Mouse (Mus musculus) liver, embryonic 16.5 days (tissue): ENCODE data around the gene Dars. TPM values are rescaled to one million over a fixed set of nuclear protein-coding genes. Genes with fewer than 3 reads are reported as not detected.

ENCODE experiments used
- ATAC-seq: fragments of 200-750 bp; cut with Nextera tagmentation; 2 replicates; pipeline ENCODE4 v1.8.0; 2017; ENCODE audit warnings: low read depth, mild to moderate bottlenecking, moderate number of reproducible peaks, moderate library complexity
- H3K27ac ChIP-seq: fragments of 300-500 bp; sonication (generic); 2 replicates; pipeline ENCODE4 v1.5.1; 2014; ENCODE audit warnings: mild to moderate bottlenecking, low read length
- H3K27me3 ChIP-seq: fragments of 300-500 bp; sonication (generic); 2 replicates; pipeline ENCODE4 v1.6.1; 2014; ENCODE audit warnings: low read depth, low read length, mixed read lengths; ENCODE audit not compliant: control insufficient read depth, insufficient read depth
- H3K36me3 ChIP-seq: fragments of 300-500 bp; sonication (generic); 2 replicates; pipeline ENCODE4 v1.6.1; 2014; ENCODE audit warnings: mild to moderate bottlenecking; ENCODE audit not compliant: control insufficient read depth, insufficient read depth
- H3K4me1 ChIP-seq: fragments of 300-500 bp; sonication (generic); 2 replicates; pipeline ENCODE4 v1.6.1; 2014; ENCODE audit warnings: low read depth, low read length, mixed read lengths; ENCODE audit not compliant: control insufficient read depth
- H3K4me2 ChIP-seq: fragments of 300-500 bp; sonication (generic); 2 replicates; pipeline ENCODE4 v1.6.1; 2014; ENCODE audit warnings: low read depth, low read length, mixed read lengths
- H3K4me3 ChIP-seq: fragments of 300-500 bp; sonication (generic); 2 replicates; pipeline ENCODE4 v1.5.1; 2014; ENCODE audit warnings: low read depth, mild to moderate bottlenecking, low read length
- H3K9ac ChIP-seq: fragments of 300-500 bp; sonication (generic); 2 replicates; pipeline ENCODE4 v1.6.1; 2014; ENCODE audit warnings: low read depth, low read length
- H3K9me3 ChIP-seq: fragments of 300-500 bp; sonication (generic); replicated peaks from 2 replicates; pipeline ENCODE4 v1.6.1; 2016; ENCODE audit warnings: low read length; ENCODE audit not compliant: control insufficient read depth
- WGBS: fragments of 180-500 bp; shearing (Covaris S2); extraction: QIAGEN DNeasy Blood & Tissue Kit; methylation state at CpG from one replicate; pipeline ENCODE4 v1.1.7; 2014; ENCODE audit not compliant: insufficient replicate concordance; 5-methylcytosine and 5-hydroxymethylcytosine counted together
- polyA plus RNA-seq: library from polyadenylated mRNA; unstranded; fragments of >200 nt; fragmentation: Nextera tagmentation; extraction: Ambion mirVana; gene quantifications from 2 replicates; pipeline ENCODE4 v1.2.1, GENCODE M21; 2015

Gene Dars
- polyA plus RNA-seq, 1 experiment from 2014 or later, result 98.0 TPM

DNA sequence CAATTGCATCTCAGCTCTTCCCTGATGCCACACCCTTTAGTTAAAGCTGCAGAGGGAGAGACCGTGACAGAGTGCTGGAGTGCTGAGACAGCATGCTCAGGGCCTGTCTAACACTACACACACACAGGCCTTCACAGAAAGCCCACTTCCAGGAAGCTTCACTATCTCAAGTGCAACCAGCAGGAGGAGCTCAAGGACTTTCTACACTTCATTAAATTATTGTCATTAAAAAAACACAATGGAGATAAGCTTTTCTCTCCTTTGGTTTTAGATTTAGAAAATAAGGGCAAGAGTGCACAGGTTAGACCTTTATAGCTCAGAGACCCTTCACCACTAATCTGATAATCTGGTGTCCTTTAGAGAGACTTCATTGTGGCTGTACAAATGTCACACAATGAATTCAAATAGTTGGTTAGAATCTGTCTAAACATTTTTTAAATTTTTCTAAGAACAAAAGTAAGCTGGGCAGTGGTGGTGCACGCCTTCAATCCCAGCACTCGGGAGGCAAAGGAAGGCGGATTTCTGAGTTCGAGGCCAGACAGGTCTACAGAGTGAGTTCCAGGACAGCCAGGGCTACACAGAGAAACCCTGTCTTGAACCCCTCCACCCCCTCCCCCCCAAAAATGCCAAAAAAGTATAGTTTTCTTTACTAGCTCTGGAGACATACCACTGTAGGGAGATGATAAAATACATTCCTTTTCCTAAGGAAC lies 48.3 kb downstream of the Dars start:
- no peak overlapping the region for H3K4me3 ChIP-seq
- H3K4me2 ChIP-seq, result no peak overlapping the region
- no peak overlapping the region for H3K27ac ChIP-seq
- no peaks in the 10 kb centered on the region for H3K4me1 ChIP-seq
- no peaks in the 10 kb centered on the region for H3K9me3 ChIP-seq
- no peaks in the 10 kb centered on the region for H3K27me3 ChIP-seq
- 63% methylated on average over 5 of the region's 5 CpGs for WGBS
- no peak overlapping the region for H3K9ac ChIP-seq
- ATAC-seq, result no peak; the same call in 1 of the 2 replicates
- peaks cover 22% of the 10 kb centered on the region for H3K36me3 ChIP-seq

DNA sequence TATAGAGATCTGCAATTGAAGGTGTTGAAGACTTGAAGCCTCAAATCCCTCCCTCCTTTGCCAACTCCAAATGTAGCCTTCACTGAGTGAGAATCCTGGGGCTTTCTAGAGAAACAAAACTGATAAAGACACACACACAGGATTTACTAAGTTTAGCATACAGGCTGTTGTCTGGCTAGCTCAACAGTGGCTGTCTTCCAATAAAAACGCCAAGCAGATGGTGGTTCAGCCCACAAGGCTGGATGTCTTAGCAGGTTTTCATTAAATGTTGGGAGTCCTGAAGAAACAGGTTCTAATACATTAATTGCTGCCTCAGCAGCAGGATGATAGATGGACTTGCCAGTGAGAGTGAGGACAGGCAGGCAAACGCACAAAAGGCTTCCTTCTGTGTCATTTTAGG lies 56.6 kb downstream of the Dars start:
- no peak for ATAC-seq
- Histone ChIP-seq H3K27me3 (no peaks in the 10 kb centered on the region), H3K27ac (0 out of 2 replicates have a peak overlapping the region, but pooled peaks have one; percentile 57), H3K9ac (no peak overlapping the region), H3K9me3 (no peaks in the 10 kb centered on the region), H3K4me1 (peaks cover 28% of the 10 kb centered on the region), H3K36me3 (peaks cover 26% of the 10 kb centered on the region), H3K4me3 (no peak overlapping the region), H3K4me2 (no peak overlapping the region)
- 61% methylated on average over 2 of the region's 2 CpGs for WGBS

DNA sequence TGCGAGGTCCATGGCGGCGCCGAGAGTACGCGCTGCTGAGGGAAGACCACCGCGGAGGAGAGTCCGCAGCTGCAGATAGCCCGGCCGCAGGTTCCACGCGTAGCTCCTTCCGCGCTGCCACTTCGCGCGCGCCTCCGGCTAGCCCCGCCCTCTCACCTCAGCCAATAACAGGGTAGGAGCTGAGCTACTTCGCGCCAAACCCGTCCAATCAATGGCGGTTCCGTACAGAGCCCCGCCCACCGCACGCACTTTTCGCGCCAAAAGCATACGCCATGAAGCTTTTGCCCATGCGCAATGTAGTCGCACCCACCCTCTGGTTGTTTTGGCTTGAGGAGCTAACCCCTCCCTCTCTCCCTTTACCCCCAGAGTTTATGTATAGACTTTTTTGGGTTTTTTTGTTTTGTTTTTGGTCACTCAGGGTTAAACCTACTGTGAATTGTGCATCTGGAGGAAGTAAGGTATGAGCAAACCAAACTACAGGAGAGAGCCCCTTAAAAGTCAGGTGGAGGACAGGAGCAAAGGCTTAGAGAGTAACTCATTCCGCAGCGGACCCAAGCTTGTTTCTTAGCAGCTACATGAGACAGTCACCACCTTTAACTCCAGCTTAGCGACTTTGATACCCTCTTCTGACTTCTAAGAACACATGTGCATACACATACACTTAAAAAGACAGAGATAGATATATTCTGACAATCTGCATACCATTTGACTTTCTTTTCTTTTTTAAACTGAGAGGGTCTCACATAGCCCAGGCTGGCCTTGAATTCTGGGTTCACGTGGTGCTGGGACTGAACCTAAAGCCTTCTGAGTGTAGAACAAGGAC lies 57.4 kb downstream of the Dars start, which contains the start of gene Mcm6:
TSS of gene Mcm6 (minus strand) at position 111 of the 823 bp plus-strand sequence.
- no peaks in the 10 kb centered on the region for H3K9me3 ChIP-seq
- peak within 1 kb of the TSS; percentile 99 for H3K4me3 ChIP-seq
- 1% methylated on average over 38 of the region's 38 CpGs for WGBS
- peak within 1 kb of the TSS; percentile 75 for H3K4me2 ChIP-seq
- peaks cover 28% of the 10 kb centered on the region for H3K4me1 ChIP-seq
- H3K9ac ChIP-seq, result peak within 1 kb of the TSS; percentile 90
- H3K27me3 ChIP-seq, result no peaks in the 10 kb centered on the region
- peak within 1 kb of the TSS; percentile 84 for H3K27ac ChIP-seq
- peaks cover 33% of the 10 kb centered on the region for H3K36me3 ChIP-seq
- peak; percentile 96 for ATAC-seq

DNA sequence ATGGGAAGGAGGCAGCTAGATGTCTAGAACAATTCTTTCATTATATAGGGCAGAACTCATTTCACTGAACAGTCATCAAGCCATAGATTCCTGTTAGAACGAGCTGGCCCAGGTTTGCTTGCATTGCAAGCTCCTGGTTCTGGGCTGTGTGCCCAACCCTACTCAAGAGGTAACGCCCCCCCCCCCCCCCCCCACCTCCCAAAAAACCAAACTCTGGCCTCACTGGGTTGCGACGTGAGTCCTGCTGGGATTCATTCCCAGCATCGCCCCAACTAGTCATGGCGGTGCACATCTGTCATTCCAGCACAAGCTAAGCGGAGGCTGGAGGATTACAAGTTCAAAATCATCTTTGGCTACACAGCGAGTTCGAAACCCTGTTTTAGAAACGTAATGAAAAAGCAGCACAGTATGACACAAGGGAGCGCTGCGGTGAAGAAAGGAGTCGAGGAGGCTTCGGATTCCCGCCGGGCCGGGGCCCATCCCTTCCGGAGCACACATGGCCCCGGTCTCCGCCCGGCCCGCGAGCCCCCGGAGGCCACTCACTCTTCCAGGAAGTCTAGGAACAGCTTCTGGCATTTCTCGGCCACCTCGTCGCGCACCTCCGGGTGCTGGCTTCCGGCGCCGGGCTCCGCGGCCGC lies 58.1 kb downstream of the Dars start:
- Histone ChIP-seq H3K4me3 (peak overlapping the region; percentile 99), H3K4me1 (peaks cover 29% of the 10 kb centered on the region), H3K9me3 (no peaks in the 10 kb centered on the region), H3K4me2 (peak overlapping the region; percentile 75), H3K9ac (peak overlapping the region; percentile 90), H3K27ac (peak overlapping the region; percentile 84), H3K27me3 (no peaks in the 10 kb centered on the region), H3K36me3 (peaks cover 31% of the 10 kb centered on the region)
- under 1% methylated on average over 34 of the region's 35 CpGs for WGBS
- peak; percentile 58 for ATAC-seq

DNA sequence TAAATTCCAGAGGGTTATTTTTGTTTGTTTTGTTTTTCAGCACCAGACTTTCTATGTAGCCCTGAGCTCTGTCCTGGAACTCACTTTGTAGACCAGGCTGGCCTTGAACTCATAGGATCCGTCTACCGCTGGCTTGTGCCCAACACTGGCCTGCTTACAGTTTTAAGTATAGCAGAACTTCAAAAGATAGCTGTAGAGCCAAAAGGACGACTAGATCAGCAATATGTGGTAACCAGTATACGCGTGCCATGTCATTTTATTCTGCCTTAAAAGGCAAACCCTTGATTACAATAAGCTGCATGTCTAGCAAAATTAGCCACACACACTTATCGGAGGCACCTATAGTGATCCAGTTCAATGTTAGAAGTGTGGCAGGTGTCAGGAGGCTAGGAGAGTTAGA lies 58.9 kb downstream of the Dars start:
- H3K36me3 ChIP-seq, result peaks cover 35% of the 10 kb centered on the region

DNA sequence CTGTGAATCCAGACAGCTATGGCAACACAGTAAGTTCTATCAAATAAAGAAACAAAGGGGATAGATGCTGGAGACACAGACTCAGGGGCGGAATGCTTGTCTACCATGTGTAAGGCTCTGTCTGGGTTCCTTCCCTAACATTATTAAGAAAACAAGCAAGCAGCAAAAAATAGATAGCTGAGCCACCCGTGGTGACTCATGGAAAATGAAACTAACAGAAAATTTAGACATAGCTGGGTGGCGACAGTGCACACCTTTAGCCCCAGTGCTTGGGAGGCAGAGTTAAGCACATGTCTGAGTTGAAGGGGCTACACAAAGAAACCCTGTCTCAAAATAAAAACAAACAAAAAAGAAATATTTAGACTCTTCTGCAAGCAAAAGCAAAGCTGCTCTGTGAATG lies 59.7 kb downstream of the Dars start:
- peaks cover 31% of the 10 kb centered on the region for H3K4me1 ChIP-seq
- H3K9ac ChIP-seq, result peak overlapping the region; percentile 90
- peaks cover 36% of the 10 kb centered on the region for H3K36me3 ChIP-seq
- H3K27me3 ChIP-seq, result no peaks in the 10 kb centered on the region
- peak overlapping the region; percentile 55 for H3K27ac ChIP-seq
- H3K4me3 ChIP-seq, result peak overlapping the region; percentile 99
- no peaks in the 10 kb centered on the region for H3K9me3 ChIP-seq
- peak overlapping the region; percentile 75 for H3K4me2 ChIP-seq
- no peak for ATAC-seq
- WGBS, result 21% methylated on average over 3 of the region's 3 CpGs

More for the DNA sequence above, 58.9 kb downstream of the Dars start:
- Histone ChIP-seq H3K27me3 (no peaks in the 10 kb centered on the region), H3K27ac (peak overlapping the region; percentile 36), H3K4me2 (peak overlapping the region; percentile 75), H3K4me1 (peaks cover 31% of the 10 kb centered on the region), H3K4me3 (peak overlapping the region; percentile 99), H3K9ac (peak overlapping the region; percentile 90), H3K9me3 (no peaks in the 10 kb centered on the region)
- 28% methylated on average over 6 of the region's 6 CpGs for WGBS
- no peak for ATAC-seq

DNA sequence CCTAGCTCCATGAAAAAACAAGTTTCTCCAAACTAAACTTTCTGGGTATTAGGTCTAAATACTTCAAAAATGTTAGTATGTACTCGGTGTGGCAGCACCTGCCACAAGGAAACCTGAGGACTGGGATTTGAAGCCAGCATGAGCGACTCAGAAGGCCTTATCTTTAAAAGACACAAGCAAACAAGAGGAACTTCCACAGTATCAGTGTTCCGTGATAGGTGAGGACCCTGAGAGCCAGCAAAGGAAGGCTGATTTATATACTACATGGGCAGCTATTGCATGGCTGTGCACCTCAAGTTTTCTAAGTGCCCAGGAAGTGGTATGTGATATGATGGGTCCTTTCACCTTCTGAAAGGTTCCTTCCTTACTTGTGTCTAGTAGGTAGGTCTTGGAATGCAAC lies 64.1 kb downstream of the Dars start:
- Histone ChIP-seq H3K36me3 (peaks cover 67% of the 10 kb centered on the region), H3K27ac (no peak overlapping the region), H3K27me3 (no peaks in the 10 kb centered on the region), H3K4me1 (peaks cover 17% of the 10 kb centered on the region), H3K9me3 (no peaks in the 10 kb centered on the region), H3K9ac (no peak overlapping the region), H3K4me3 (no peak overlapping the region), H3K4me2 (no peak overlapping the region)
- no peak for ATAC-seq
- WGBS, result 31% methylated on average over 3 of the region's 3 CpGs

DNA sequence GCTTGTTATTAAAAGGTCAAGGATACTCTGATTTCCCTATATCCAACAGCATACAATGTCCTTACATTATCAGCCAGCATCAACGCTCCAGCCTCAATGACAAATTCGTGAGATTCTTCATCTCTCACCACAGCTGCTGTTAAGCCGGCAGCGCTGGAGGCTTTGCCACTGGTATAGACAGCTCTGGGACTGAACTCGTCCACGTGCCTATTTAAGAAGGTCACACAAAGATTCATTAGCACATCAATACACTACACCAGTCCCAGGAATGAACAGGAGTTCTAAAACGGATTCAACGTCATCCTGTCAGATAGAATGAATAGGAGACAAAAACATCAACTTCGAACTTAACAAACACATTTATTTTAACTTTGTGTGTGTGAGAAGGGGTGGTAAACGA lies 72.9 kb downstream of the Dars start:
- WGBS, result 84% methylated on average over 10 of the region's 10 CpGs
- Histone ChIP-seq H3K27ac (no peak overlapping the region), H3K9ac (no peak overlapping the region), H3K4me1 (no peaks in the 10 kb centered on the region), H3K27me3 (no peaks in the 10 kb centered on the region), H3K36me3 (peaks cover 90% of the 10 kb centered on the region), H3K4me2 (no peak overlapping the region), H3K9me3 (no peaks in the 10 kb centered on the region), H3K4me3 (no peak overlapping the region)
- ATAC-seq, result no peak
